Mouse (Mus musculus): ENCODE measurements around the gene Tamm41. TPM values are rescaled to one million over a fixed set of nuclear protein-coding genes. Genes with fewer than 3 reads are reported as not detected.

Tamm41 gene
- polyA plus RNA-seq, 1 experiment, result 16.8 TPM

DNA sequence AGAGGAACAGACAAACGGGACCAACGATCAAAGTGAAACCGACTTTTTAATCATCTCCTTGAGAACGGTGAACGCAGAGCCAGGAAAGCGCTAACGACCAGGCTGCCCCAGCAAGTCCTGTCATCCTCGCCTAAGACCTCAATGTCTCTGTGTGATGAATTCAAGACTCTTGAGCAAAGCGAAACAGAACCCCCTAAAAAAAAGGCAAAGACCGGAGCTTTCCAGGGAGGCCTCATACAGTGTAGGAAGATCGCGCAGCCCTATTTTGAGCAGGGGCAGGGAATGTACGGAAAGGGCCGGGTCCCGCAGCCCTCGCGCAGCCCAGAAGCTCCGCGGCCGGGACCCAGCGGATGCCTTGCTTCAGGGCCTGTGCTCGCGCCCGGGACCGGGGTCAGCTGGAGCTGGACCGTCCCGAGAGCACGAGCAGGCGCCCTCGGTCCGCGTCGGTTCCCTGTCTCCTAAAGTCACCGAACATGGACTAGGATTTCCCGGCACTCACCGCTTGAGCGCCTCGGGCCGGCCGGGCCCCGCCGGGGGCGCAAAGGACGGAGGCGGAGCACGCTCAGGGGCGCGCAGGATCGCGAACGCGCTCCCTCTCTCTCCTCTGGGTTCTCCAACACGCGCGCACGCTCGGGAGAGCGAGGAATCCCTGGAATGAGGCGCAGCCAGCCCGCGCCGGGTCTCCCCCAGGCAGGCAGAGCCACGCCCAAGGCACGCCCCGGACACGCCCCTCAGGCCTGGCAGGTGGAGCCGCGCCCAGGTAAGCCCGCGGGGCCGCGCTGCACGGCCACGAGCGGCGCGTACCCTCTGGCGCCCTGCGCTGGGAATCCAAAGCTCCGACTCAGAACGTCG is 69.1 kb downstream of the Tamm41 start:
- TF ChIP-seq CTCF (IDR thresholded peaks at IDR 0.05; ENCODE audit: borderline replicate concordance, insufficient read depth, low read length) (no peak), POLR2A (IDR thresholded peaks at IDR 0.05; ENCODE audit: low read depth, low read length) (peak; percentile 56)
- Histone ChIP-seq H3K4me1 (ENCODE audit: control insufficient read depth, insufficient read depth, low read length) (peaks cover 12% of the 10 kb centered on the region), H3K27ac (ENCODE audit: insufficient read depth, low read length) (peak overlapping the region; percentile 41), H3K4me3 (ENCODE audit: insufficient read depth, low read length) (peak overlapping the region; percentile 67)

DNA sequence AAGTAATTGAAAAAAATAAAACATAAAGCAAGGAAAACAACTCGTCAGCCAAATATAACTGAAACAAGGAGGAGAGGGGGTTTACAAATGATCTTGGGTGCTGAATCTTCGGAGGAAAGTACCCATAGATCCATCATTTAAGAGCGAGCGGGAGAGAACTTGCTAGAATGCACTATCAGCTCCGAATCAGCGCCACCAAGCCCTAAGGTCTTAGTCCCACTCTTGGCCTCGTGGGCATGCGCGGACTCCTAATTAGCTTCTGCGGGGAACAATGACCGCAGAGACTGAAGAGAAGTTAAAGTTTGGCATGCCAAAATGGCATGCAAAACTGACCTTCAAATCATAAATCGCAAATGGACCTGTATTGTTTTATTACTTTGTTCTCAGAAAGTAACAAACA is 70.1 kb downstream of the Tamm41 start:
- Histone ChIP-seq H3K4me3 (ENCODE audit: insufficient read depth, low read length) (peak overlapping the region; percentile 67), H3K27ac (ENCODE audit: insufficient read depth, low read length) (peak overlapping the region; percentile 63), H3K4me1 (ENCODE audit: control insufficient read depth, insufficient read depth, low read length) (peaks cover 12% of the 10 kb centered on the region)
- no peak for TF ChIP-seq CTCF (IDR thresholded peaks at IDR 0.05; ENCODE audit: borderline replicate concordance, insufficient read depth, low read length)
- TF ChIP-seq POLR2A (IDR thresholded peaks at IDR 0.05; ENCODE audit: low read depth, low read length), result no peak

- no peak overlapping the region for H3K4me3 ChIP-seq (ENCODE audit: insufficient read depth, low read length)
- peaks cover 13% of the 10 kb centered on the region for H3K4me1 ChIP-seq (ENCODE audit: control insufficient read depth, insufficient read depth, low read length)
- no peak overlapping the region for H3K27ac ChIP-seq (ENCODE audit: insufficient read depth, low read length)
- no peak for TF ChIP-seq POLR2A (IDR thresholded peaks at IDR 0.05; ENCODE audit: low read depth, low read length)
- no peak for TF ChIP-seq CTCF (IDR thresholded peaks at IDR 0.05; ENCODE audit: borderline replicate concordance, insufficient read depth, low read length)
These were observed 71.1 kb downstream of the Tamm41 start for GRCm38 (mm10) chr6:114966396-114967154.

GRCm38 (mm10) chr6:114965802-114966201 is 71.9 kb downstream of the Tamm41 start:
- H3K27ac ChIP-seq (ENCODE audit: insufficient read depth, low read length), result no peak overlapping the region
- peaks cover 16% of the 10 kb centered on the region for H3K4me1 ChIP-seq (ENCODE audit: control insufficient read depth, insufficient read depth, low read length)
- H3K4me3 ChIP-seq (ENCODE audit: insufficient read depth, low read length), result no peak overlapping the region
- TF ChIP-seq POLR2A (IDR thresholded peaks at IDR 0.05; ENCODE audit: low read depth, low read length), result no peak
- TF ChIP-seq CTCF (IDR thresholded peaks at IDR 0.05; ENCODE audit: borderline replicate concordance, insufficient read depth, low read length), result no peak

DNA sequence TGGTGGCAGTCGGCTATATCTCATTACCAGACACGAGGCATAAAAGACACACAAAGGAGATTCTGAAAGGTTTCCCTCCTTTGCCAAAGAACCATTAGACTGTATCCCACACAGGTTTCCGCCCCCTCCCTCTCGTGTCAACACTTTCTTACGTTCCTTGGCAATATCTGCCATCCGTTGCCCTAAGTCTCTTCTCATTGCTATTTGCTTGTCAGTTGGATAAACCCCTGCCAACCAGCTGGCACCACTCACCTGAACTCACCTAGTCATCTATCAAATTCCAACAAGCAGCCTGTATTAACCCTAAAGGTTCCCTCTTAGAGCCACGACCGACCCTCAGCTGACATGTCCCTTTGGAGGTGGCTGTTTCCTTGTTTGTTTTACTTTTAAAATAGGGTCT is 72.3 kb downstream of the Tamm41 start:
- H3K27ac ChIP-seq (ENCODE audit: insufficient read depth, low read length), result no peak overlapping the region

GRCm38 (mm10) chr6:114964235-114964634 is 73.4 kb downstream of the Tamm41 start:
- no peak for TF ChIP-seq CTCF (IDR thresholded peaks at IDR 0.05; ENCODE audit: borderline replicate concordance, insufficient read depth, low read length)
- TF ChIP-seq POLR2A (IDR thresholded peaks at IDR 0.05; ENCODE audit: low read depth, low read length), result no peak
- peaks cover 16% of the 10 kb centered on the region for H3K4me1 ChIP-seq (ENCODE audit: control insufficient read depth, insufficient read depth, low read length)
- H3K27ac ChIP-seq (ENCODE audit: insufficient read depth, low read length), result no peak overlapping the region
- no peak overlapping the region for H3K4me3 ChIP-seq (ENCODE audit: insufficient read depth, low read length)

More for the DNA sequence above, 72.3 kb downstream of the Tamm41 start:
- Histone ChIP-seq H3K4me1 (ENCODE audit: control insufficient read depth, insufficient read depth, low read length) (peaks cover 16% of the 10 kb centered on the region), H3K4me3 (ENCODE audit: insufficient read depth, low read length) (no peak overlapping the region)
- no peak for TF ChIP-seq POLR2A (IDR thresholded peaks at IDR 0.05; ENCODE audit: low read depth, low read length)
- no peak for TF ChIP-seq CTCF (IDR thresholded peaks at IDR 0.05; ENCODE audit: borderline replicate concordance, insufficient read depth, low read length)

GRCm38 (mm10) chr6:114963636-114964035 is 74.0 kb downstream of the Tamm41 start:
- H3K4me3 ChIP-seq (ENCODE audit: insufficient read depth, low read length), result no peak overlapping the region
- peaks cover 16% of the 10 kb centered on the region for H3K4me1 ChIP-seq (ENCODE audit: control insufficient read depth, insufficient read depth, low read length)
- no peak overlapping the region for H3K27ac ChIP-seq (ENCODE audit: insufficient read depth, low read length)
- TF ChIP-seq CTCF (IDR thresholded peaks at IDR 0.05; ENCODE audit: borderline replicate concordance, insufficient read depth, low read length) (no peak), POLR2A (IDR thresholded peaks at IDR 0.05; ENCODE audit: low read depth, low read length) (no peak)

DNA sequence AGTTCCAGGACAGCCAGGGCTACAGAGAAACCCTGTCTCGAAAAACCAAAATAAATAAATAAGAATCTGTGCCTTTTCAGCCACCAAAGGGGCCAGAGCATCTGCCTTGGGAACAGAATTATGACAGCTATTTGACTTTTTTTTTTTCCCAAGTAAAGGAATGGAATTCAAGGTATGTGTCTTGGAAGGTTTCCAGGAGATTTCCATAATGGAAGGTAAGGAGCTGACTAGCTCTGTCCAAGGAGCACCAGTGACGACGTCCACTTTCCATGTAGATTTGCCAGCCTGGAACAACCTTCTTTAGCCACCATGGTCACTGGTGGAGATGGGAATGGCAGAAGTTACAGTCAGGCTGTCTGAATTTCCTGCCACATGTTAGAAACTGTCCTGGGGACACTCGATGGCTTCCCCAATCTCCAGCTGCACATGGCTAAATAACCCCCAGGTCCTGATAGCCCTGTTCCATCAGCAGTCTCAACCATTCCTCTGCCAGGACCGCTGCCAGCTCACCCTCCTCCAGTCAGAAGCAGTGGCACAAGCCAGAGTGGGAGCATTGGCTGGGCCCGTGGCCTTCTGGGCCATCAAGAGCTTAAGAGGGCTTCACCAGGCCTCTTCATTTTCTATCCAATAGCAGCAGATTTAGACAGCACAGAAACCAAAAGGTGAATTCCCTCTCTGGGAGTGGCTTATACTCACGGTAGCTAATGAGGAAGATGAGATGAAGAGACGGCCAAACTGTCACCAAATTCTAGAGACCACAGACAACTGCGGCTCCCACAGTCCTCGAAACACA is 76.2 kb downstream of the Tamm41 start:
- TF ChIP-seq POLR2A (IDR thresholded peaks at IDR 0.05; ENCODE audit: low read depth, low read length), result no peak
- TF ChIP-seq CTCF (IDR thresholded peaks at IDR 0.05; ENCODE audit: borderline replicate concordance, insufficient read depth, low read length), result no peak
- H3K4me3 ChIP-seq (ENCODE audit: insufficient read depth, low read length), result no peak overlapping the region
- H3K27ac ChIP-seq (ENCODE audit: insufficient read depth, low read length), result no peak overlapping the region
- H3K4me1 ChIP-seq (ENCODE audit: control insufficient read depth, insufficient read depth, low read length), result peaks cover 16% of the 10 kb centered on the region; the same call in 1 of the 2 replicates

DNA sequence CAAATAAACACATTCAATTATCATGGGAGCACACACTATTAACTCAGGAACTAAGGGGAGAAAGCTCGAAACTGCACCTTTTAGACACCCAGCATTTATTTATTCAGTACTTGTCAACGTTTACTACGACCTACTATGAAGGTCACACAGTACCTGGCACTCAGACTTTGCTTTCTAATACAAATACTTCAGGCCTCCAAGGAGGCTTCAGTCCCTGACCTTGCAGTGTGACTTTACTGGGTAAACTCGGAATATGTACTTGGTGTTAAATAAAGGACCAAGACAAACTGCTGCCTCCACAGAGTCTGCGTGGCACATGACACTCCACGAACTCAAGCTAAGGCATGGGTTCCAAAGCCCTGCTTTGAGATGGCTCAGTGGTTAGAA is 78.7 kb downstream of the Tamm41 start:
- Histone ChIP-seq H3K4me1 (ENCODE audit: control insufficient read depth, insufficient read depth, low read length) (peaks cover 5% of the 10 kb centered on the region; the same call in 1 of the 2 replicates), H3K27ac (ENCODE audit: insufficient read depth, low read length) (no peak overlapping the region), H3K4me3 (ENCODE audit: insufficient read depth, low read length) (no peak overlapping the region)
- TF ChIP-seq CTCF (IDR thresholded peaks at IDR 0.05; ENCODE audit: borderline replicate concordance, insufficient read depth, low read length) (no peak), POLR2A (IDR thresholded peaks at IDR 0.05; ENCODE audit: low read depth, low read length) (no peak)
